Mouse (Mus musculus): Measurements from ENCODE around the gene Cobl. TPM values are rescaled to one million over a fixed set of nuclear protein-coding genes. Genes with fewer than 3 reads are reported as not detected.

Cobl gene
- total and polyA plus RNA-seq, 2 experiments from 2014 or later, result 11.5 to 17.4 TPM

- H3K27me3 ChIP-seq (ENCODE audit: insufficient read depth, low read length), result no peaks in the 10 kb centered on the region; the same call in 1 of the 2 replicates
- no peak overlapping the region for H3K9ac ChIP-seq
- DNase-seq (no peak), ATAC-seq (no peak)
- no peaks in the 10 kb centered on the region for H3K4me1 ChIP-seq (ENCODE audit: insufficient read depth)
- H3K4me3 ChIP-seq (ENCODE audit: low read depth, low read length), result no peak overlapping the region
- TF ChIP-seq CTCF (IDR thresholded peaks at IDR 0.05; ENCODE audit: low read depth), result no peak
- 87% methylated on average over 5 of the region's 5 CpGs for WGBS
- no peaks in the 10 kb centered on the region for H3K36me3 ChIP-seq (ENCODE audit: insufficient read depth)
- H3K9me3 ChIP-seq (ENCODE audit: low read length), result no peaks in the 10 kb centered on the region
- H3K27ac ChIP-seq (ENCODE audit: low read depth, low read length), result no peak overlapping the region
- no peak overlapping the region for H3K4me2 ChIP-seq (ENCODE audit: low read depth)
Observed at GRCm38 (mm10) chr11:12474299-12474935, 9.7 kb upstream of the Cobl start.

- no peaks in the 10 kb centered on the region; the same call in 1 of the 2 replicates for H3K27me3 ChIP-seq (ENCODE audit: insufficient read depth, low read length)
- H3K9ac ChIP-seq, result no peak overlapping the region
- DNase-seq, result no peak
- ATAC-seq, result no peak
- H3K36me3 ChIP-seq (ENCODE audit: insufficient read depth), result no peaks in the 10 kb centered on the region
- no peak overlapping the region for H3K4me2 ChIP-seq (ENCODE audit: low read depth)
- TF ChIP-seq CTCF (IDR thresholded peaks at IDR 0.05; ENCODE audit: low read depth), result no peak
- no peaks in the 10 kb centered on the region for H3K4me1 ChIP-seq (ENCODE audit: insufficient read depth)
- WGBS, result 74% methylated on average over 5 of the region's 5 CpGs
- H3K4me3 ChIP-seq (ENCODE audit: low read depth, low read length), result no peak overlapping the region
- H3K27ac ChIP-seq (ENCODE audit: low read depth, low read length), result no peak overlapping the region
- H3K9me3 ChIP-seq (ENCODE audit: low read length), result no peaks in the 10 kb centered on the region
Observed at GRCm38 (mm10) chr11:12473625-12474298, 9.0 kb upstream of the Cobl start.

- Histone ChIP-seq H3K9ac (no peak overlapping the region), H3K4me3 (ENCODE audit: low read depth, low read length) (no peak overlapping the region), H3K9me3 (ENCODE audit: low read length) (no peaks in the 10 kb centered on the region), H3K36me3 (ENCODE audit: insufficient read depth) (no peaks in the 10 kb centered on the region), H3K4me2 (ENCODE audit: low read depth) (no peak overlapping the region), H3K27me3 (ENCODE audit: insufficient read depth, low read length) (no peaks in the 10 kb centered on the region; the same call in 1 of the 2 replicates), H3K27ac (ENCODE audit: low read depth, low read length) (no peak overlapping the region), H3K4me1 (ENCODE audit: insufficient read depth) (no peaks in the 10 kb centered on the region)
- DNase-seq (no peak), ATAC-seq (no peak)
- TF ChIP-seq CTCF (IDR thresholded peaks at IDR 0.05; ENCODE audit: low read depth), result no peak
- WGBS, result 83% methylated on average over 1 of the region's 1 CpGs
Observed at GRCm38 (mm10) chr11:12469638-12470037, 4.9 kb upstream of the Cobl start.

GRCm38 (mm10) chr11:12468661-12469060 is 3.9 kb upstream of the Cobl start:
- WGBS, result 51% methylated on average over 2 of the region's 2 CpGs
- TF ChIP-seq CTCF (IDR thresholded peaks at IDR 0.05; ENCODE audit: low read depth), result no peak
- no peaks in the 10 kb centered on the region for H3K9me3 ChIP-seq (ENCODE audit: low read length)

GRCm38 (mm10) chr11:12467836-12468235 is 3.1 kb upstream of the Cobl start:
- DNase-seq (no peak), ATAC-seq (no peak)
- H3K9me3 ChIP-seq (ENCODE audit: low read length), result no peaks in the 10 kb centered on the region
- H3K36me3 ChIP-seq (ENCODE audit: insufficient read depth), result no peaks in the 10 kb centered on the region
- WGBS, result 82% methylated on average over 1 of the region's 1 CpGs
- TF ChIP-seq CTCF (IDR thresholded peaks at IDR 0.05; ENCODE audit: low read depth), result no peak
- no peaks in the 10 kb centered on the region; the same call in none of the 2 replicates for H3K27me3 ChIP-seq (ENCODE audit: insufficient read depth, low read length)
- no peak overlapping the region for H3K9ac ChIP-seq
- no peak overlapping the region for H3K4me3 ChIP-seq (ENCODE audit: low read depth, low read length)
- H3K4me1 ChIP-seq (ENCODE audit: insufficient read depth), result no peaks in the 10 kb centered on the region
- H3K27ac ChIP-seq (ENCODE audit: low read depth, low read length), result no peak overlapping the region
- H3K4me2 ChIP-seq (ENCODE audit: low read depth), result no peak overlapping the region

More at GRCm38 (mm10) chr11:12468661-12469060, 3.9 kb upstream of the Cobl start:
- Histone ChIP-seq H3K4me1 (ENCODE audit: insufficient read depth) (no peaks in the 10 kb centered on the region), H3K9ac (no peak overlapping the region), H3K36me3 (ENCODE audit: insufficient read depth) (no peaks in the 10 kb centered on the region), H3K27me3 (ENCODE audit: insufficient read depth, low read length) (no peaks in the 10 kb centered on the region; the same call in none of the 2 replicates), H3K4me3 (ENCODE audit: low read depth, low read length) (no peak overlapping the region), H3K4me2 (ENCODE audit: low read depth) (no peak overlapping the region), H3K27ac (ENCODE audit: low read depth, low read length) (no peak overlapping the region)
- DNase-seq (no peak), ATAC-seq (no peak)

GRCm38 (mm10) chr11:12467217-12467616 is 2.5 kb upstream of the Cobl start:
- no peak overlapping the region for H3K4me2 ChIP-seq (ENCODE audit: low read depth)
- ATAC-seq (no peak), DNase-seq (no peak)
- no peak for TF ChIP-seq CTCF (IDR thresholded peaks at IDR 0.05; ENCODE audit: low read depth)
- no peaks in the 10 kb centered on the region for H3K4me1 ChIP-seq (ENCODE audit: insufficient read depth)
- 89% methylated on average over 2 of the region's 2 CpGs for WGBS
- no peaks in the 10 kb centered on the region; the same call in none of the 2 replicates for H3K27me3 ChIP-seq (ENCODE audit: insufficient read depth, low read length)
- no peak overlapping the region for H3K9ac ChIP-seq
- H3K27ac ChIP-seq (ENCODE audit: low read depth, low read length), result no peak overlapping the region
- H3K4me3 ChIP-seq (ENCODE audit: low read depth, low read length), result no peak overlapping the region
- no peaks in the 10 kb centered on the region for H3K36me3 ChIP-seq (ENCODE audit: insufficient read depth)
- H3K9me3 ChIP-seq (ENCODE audit: low read length), result no peaks in the 10 kb centered on the region

- WGBS, result 68% methylated on average over 1 of the region's 1 CpGs
- no peak overlapping the region for H3K9ac ChIP-seq
- H3K36me3 ChIP-seq (ENCODE audit: insufficient read depth), result no peaks in the 10 kb centered on the region
- DNase-seq (no peak), ATAC-seq (no peak)
- no peaks in the 10 kb centered on the region; the same call in none of the 2 replicates for H3K27me3 ChIP-seq (ENCODE audit: insufficient read depth, low read length)
- no peak overlapping the region for H3K4me3 ChIP-seq (ENCODE audit: low read depth, low read length)
- no peak for TF ChIP-seq CTCF (IDR thresholded peaks at IDR 0.05; ENCODE audit: low read depth)
- no peak overlapping the region for H3K27ac ChIP-seq (ENCODE audit: low read depth, low read length)
- H3K4me2 ChIP-seq (ENCODE audit: low read depth), result no peak overlapping the region
- no peaks in the 10 kb centered on the region for H3K4me1 ChIP-seq (ENCODE audit: insufficient read depth)
- H3K9me3 ChIP-seq (ENCODE audit: low read length), result no peaks in the 10 kb centered on the region
Observed at GRCm38 (mm10) chr11:12466606-12467005, 1.8 kb upstream of the Cobl start.
